Mouse (Mus musculus) liver, adult 2 months (tissue): Measurements from ENCODE around the gene Kif2a. TPM values are rescaled to one million over a fixed set of nuclear protein-coding genes. Genes with fewer than 3 reads are reported as not detected.

Source experiments
- DNase-seq: peaks from one replicate; pipeline ENCODE4 v3.0.0-alpha.2; 2011; ENCODE audit warnings: low read depth, low spot score; ENCODE audit errors: extremely low read depth
- H3K27ac ChIP-seq: fragments of 200-500 bp; replicated peaks from 2 replicates; pipeline ENCODE4 v1.5.1; 2012; ENCODE audit warnings: low read depth, mild to moderate bottlenecking, control low read depth, inconsistent platforms, low read length; ENCODE audit not compliant: insufficient read depth
- H3K27me3 ChIP-seq: fragments of 200-500 bp; 2 replicates; pipeline ENCODE4 v1.6.1; 2012; ENCODE audit warnings: mild to moderate bottlenecking, moderate library complexity, low read length, inconsistent platforms; ENCODE audit not compliant: control insufficient read depth, insufficient read depth
- H3K36me3 ChIP-seq: fragments of 200-500 bp; 2 replicates; pipeline ENCODE4 v1.6.1; 2012; ENCODE audit warnings: low read length, inconsistent platforms; ENCODE audit not compliant: control insufficient read depth, insufficient read depth
- H3K4me1 ChIP-seq: fragments of 200-500 bp; 2 replicates; pipeline ENCODE4 v1.6.1; 2011; ENCODE audit warnings: low read length; ENCODE audit not compliant: control insufficient read depth, insufficient read depth
- H3K4me3 ChIP-seq: fragments of 200-500 bp; 2 replicates; pipeline ENCODE4 v1.5.1; 2011; ENCODE audit warnings: low read depth, mild to moderate bottlenecking, control low read depth, low read length, moderate library complexity; ENCODE audit not compliant: insufficient read depth
- H3K79me2 ChIP-seq: fragments of 200-500 bp; 2 replicates; pipeline ENCODE4 v1.6.1; 2012; ENCODE audit warnings: inconsistent platforms, mild to moderate bottlenecking, low read length, moderate library complexity; ENCODE audit not compliant: control insufficient read depth, insufficient read depth
- H3K9ac ChIP-seq: fragments of 200-500 bp; 2 replicates; pipeline ENCODE4 v1.6.1; 2012; ENCODE audit warnings: low read depth, mild to moderate bottlenecking, control low read depth, inconsistent platforms, low read length
- CTCF ChIP-seq: fragments of 200-500 bp; IDR thresholded peaks from 2 replicates; pipeline ENCODE4 v1.5.1; 2011; ENCODE audit warnings: low read depth, low read length, control low read depth
- POLR2A ChIP-seq: fragments of 200-500 bp; IDR thresholded peaks from 2 replicates; pipeline ENCODE4 v1.6.1; 2011; ENCODE audit warnings: low read length, control low read depth; ENCODE audit not compliant: insufficient read depth; ENCODE audit errors: extremely low read depth
- WGBS: fragments of 180-500 bp; shearing (Covaris S2); methylation state at CpG from one replicate; pipeline ENCODE4 v1.1.7; 2018; 5-methylcytosine and 5-hydroxymethylcytosine counted together
- polyA plus RNA-seq: library from polyadenylated mRNA; depleted of rRNA; stranded (reverse); fragments of >200 nt; gene quantifications from 2 replicates; pipeline ENCODE4 v1.2.3, GENCODE M21; 2012; rRNA removed
- total RNA-seq: library from RNA; depleted of rRNA; stranded (reverse); fragments of >200 nt; gene quantifications from 2 replicates; pipeline ENCODE4 v1.2.3, GENCODE M21; 2014; rRNA removed

Gene Kif2a
- total RNA-seq: 5.3 and 5.4 TPM in 2 replicates
- polyA plus RNA-seq: 0.42 and 0.67 TPM in 2 replicates

GRCm38 (mm10) chr13:107021461-107022265, at the start of gene Kif2a:
TSS of gene Kif2a (minus strand) at chr13:107022126.
- H3K27me3 ChIP-seq: no peaks in the 10 kb centered on the region
- peak within 1 kb of the TSS; percentile 99 for H3K9ac ChIP-seq
- no peaks in the 10 kb centered on the region for H3K36me3 ChIP-seq
- H3K4me3 ChIP-seq: peak within 1 kb of the TSS; percentile 100
- peaks cover 18% of the 10 kb centered on the region for H3K79me2 ChIP-seq
- TF ChIP-seq POLR2A: no peak
- no peak; the same call in 1 of the 2 replicates for TF ChIP-seq CTCF
- peak within 1 kb of the TSS; percentile 61 for H3K27ac ChIP-seq
- H3K4me1 ChIP-seq: peaks cover 8% of the 10 kb centered on the region
- peak; percentile 40 for DNase-seq
- WGBS: under 1% methylated on average over 68 of the region's 87 CpGs

- DNase-seq: no peak
- Histone ChIP-seq H3K79me2 (no peaks in the 10 kb centered on the region), H3K27ac (no peak overlapping the region), H3K36me3 (no peaks in the 10 kb centered on the region), H3K4me3 (no peak overlapping the region), H3K4me1 (0 out of 2 replicates have a peak, but pooled peaks cover 3% of the 10 kb centered on the region), H3K9ac (no peak overlapping the region), H3K27me3 (no peaks in the 10 kb centered on the region)
- TF ChIP-seq POLR2A: no peak
- TF ChIP-seq CTCF: no peak
- 100% methylated on average over 1 of the region's 1 CpGs for WGBS
Measured at GRCm38 (mm10) chr13:107069061-107069460, 47.1 kb upstream of the Kif2a start.

GRCm38 (mm10) chr13:107065098-107065855, 43.4 kb upstream of the Kif2a start:
- DNase-seq: no peak
- WGBS: 79% methylated on average over 10 of the region's 10 CpGs
- H3K27me3 ChIP-seq: no peaks in the 10 kb centered on the region
- no peaks in the 10 kb centered on the region for H3K79me2 ChIP-seq
- TF ChIP-seq CTCF: no peak
- TF ChIP-seq POLR2A: no peak
- no peak overlapping the region for H3K27ac ChIP-seq
- no peak overlapping the region for H3K9ac ChIP-seq
- no peak overlapping the region for H3K4me3 ChIP-seq
- no peaks in the 10 kb centered on the region for H3K4me1 ChIP-seq
- no peaks in the 10 kb centered on the region for H3K36me3 ChIP-seq

- H3K4me3 ChIP-seq: no peak overlapping the region
- no peak for TF ChIP-seq CTCF
- TF ChIP-seq POLR2A: no peak
- no peak for DNase-seq
- no peaks in the 10 kb centered on the region for H3K27me3 ChIP-seq
- no peaks in the 10 kb centered on the region for H3K4me1 ChIP-seq
- H3K27ac ChIP-seq: no peak overlapping the region
- no peak overlapping the region for H3K9ac ChIP-seq
- WGBS: 89% methylated on average over 2 of the region's 2 CpGs
- H3K36me3 ChIP-seq: no peaks in the 10 kb centered on the region
- H3K79me2 ChIP-seq: no peaks in the 10 kb centered on the region
Measured at GRCm38 (mm10) chr13:107064263-107064662, 42.3 kb upstream of the Kif2a start.

- Histone ChIP-seq H3K4me1 (no peaks in the 10 kb centered on the region), H3K36me3 (no peaks in the 10 kb centered on the region), H3K79me2 (no peaks in the 10 kb centered on the region), H3K27me3 (no peaks in the 10 kb centered on the region), H3K27ac (no peak overlapping the region), H3K9ac (no peak overlapping the region), H3K4me3 (no peak overlapping the region)
- DNase-seq: no peak
- TF ChIP-seq POLR2A: no peak
- no peak for TF ChIP-seq CTCF
- WGBS: 53% methylated on average over 7 of the region's 7 CpGs
Measured at GRCm38 (mm10) chr13:107063115-107063807, 41.3 kb upstream of the Kif2a start.
